Mouse (Mus musculus) stomach, embryonic 15.5 days (tissue): ENCODE measurements around the gene Nsmce1. TPM values are rescaled to one million over a fixed set of nuclear protein-coding genes. Genes with fewer than 3 reads are reported as not detected.

Source experiments
- ATAC-seq: fragments of 200-750 bp; cut with Nextera tagmentation; 2 replicates; pipeline ENCODE4 v1.8.0; 2017; ENCODE audit warnings: low read depth, moderate number of reproducible peaks, moderate TSS enrichment; ENCODE audit not compliant: insufficient read depth, low FRiP score
- H3K27ac ChIP-seq: fragments of 300-500 bp; sonication (generic); 2 replicates; pipeline ENCODE4 v1.5.1; 2015; ENCODE audit warnings: mild to moderate bottlenecking, inconsistent platforms
- H3K27me3 ChIP-seq: fragments of 300-500 bp; sonication (generic); replicated peaks from 2 replicates; pipeline ENCODE4 v1.6.1; 2015; ENCODE audit warnings: inconsistent platforms
- H3K36me3 ChIP-seq: fragments of 300-500 bp; sonication (generic); 2 replicates; pipeline ENCODE4 v1.6.1; 2015; ENCODE audit warnings: inconsistent platforms
- H3K4me1 ChIP-seq: fragments of 300-500 bp; sonication (generic); 2 replicates; pipeline ENCODE4 v1.6.1; 2015; ENCODE audit warnings: inconsistent platforms
- H3K4me2 ChIP-seq: fragments of 300-500 bp; sonication (generic); 2 replicates; pipeline ENCODE4 v1.6.1; 2015; ENCODE audit warnings: mild to moderate bottlenecking, inconsistent platforms
- H3K4me3 ChIP-seq: fragments of 300-500 bp; sonication (generic); replicated peaks from 2 replicates; pipeline ENCODE4 v1.5.1; 2015; ENCODE audit warnings: inconsistent platforms
- H3K9ac ChIP-seq: fragments of 300-500 bp; sonication (generic); 2 replicates; pipeline ENCODE4 v1.6.1; 2015; ENCODE audit warnings: inconsistent platforms
- H3K9me3 ChIP-seq: fragments of 300-500 bp; sonication (generic); 2 replicates; pipeline ENCODE4 v1.6.1; 2016; ENCODE audit warnings: inconsistent platforms
- WGBS: fragments of 180-500 bp; shearing (Covaris S2); methylation state at CpG from one replicate; pipeline ENCODE4 v1.1.7; 2015; 5-methylcytosine and 5-hydroxymethylcytosine counted together
- polyA plus RNA-seq: library from polyadenylated mRNA; unstranded; fragments of >200 nt; fragmentation: Nextera tagmentation; extraction: Ambion mirVana; gene quantifications from 2 replicates; pipeline ENCODE4 v1.2.1, GENCODE M21; 2015

Nsmce1 gene
- polyA plus RNA-seq, 1 experiment from 2014 or later: 111 TPM

DNA sequence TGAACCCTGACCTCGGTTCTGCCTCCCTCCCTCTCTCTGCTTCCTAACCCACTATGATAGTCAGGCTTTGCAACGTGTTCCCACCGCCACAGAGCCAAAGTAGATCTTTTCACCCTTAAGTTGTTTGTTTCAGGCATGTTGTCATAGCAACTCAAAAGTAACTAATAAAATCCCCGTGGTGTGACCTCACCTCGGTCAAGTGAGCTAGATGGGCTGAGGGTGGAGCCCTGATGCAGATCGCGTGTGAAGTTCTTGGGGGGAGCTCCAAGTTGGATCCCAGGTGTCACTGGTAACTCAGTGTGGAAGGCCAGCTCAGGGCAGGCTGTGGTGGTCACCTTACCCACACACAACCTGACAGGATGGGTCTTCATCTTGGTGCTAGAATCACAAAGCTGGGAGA lies 63.0 kb downstream of the Nsmce1 start:
- Histone ChIP-seq H3K9me3 (no peaks in the 10 kb centered on the region), H3K4me2 (no peak overlapping the region), H3K27me3 (no peaks in the 10 kb centered on the region), H3K4me3 (no peak overlapping the region), H3K36me3 (no peaks in the 10 kb centered on the region), H3K4me1 (no peaks in the 10 kb centered on the region), H3K27ac (no peak overlapping the region), H3K9ac (no peak overlapping the region)
- ATAC-seq: no peak
- 64% methylated on average over 7 of the region's 7 CpGs for WGBS

- no peak overlapping the region for H3K4me3 ChIP-seq
- no peak overlapping the region for H3K27ac ChIP-seq
- WGBS: 69% methylated on average over 12 of the region's 12 CpGs
- no peaks in the 10 kb centered on the region for H3K36me3 ChIP-seq
- no peak overlapping the region for H3K4me2 ChIP-seq
- ATAC-seq: no peak
- H3K4me1 ChIP-seq: no peaks in the 10 kb centered on the region
- no peaks in the 10 kb centered on the region for H3K27me3 ChIP-seq
- no peaks in the 10 kb centered on the region for H3K9me3 ChIP-seq
- no peak overlapping the region for H3K9ac ChIP-seq
These were observed 63.8 kb downstream of the Nsmce1 start for GRCm38 (mm10) chr7:125427492-125428090.

GRCm38 (mm10) chr7:125423056-125423455 lies 68.3 kb downstream of the Nsmce1 start:
- 61% methylated on average over 3 of the region's 3 CpGs for WGBS
- H3K27me3 ChIP-seq: no peaks in the 10 kb centered on the region

GRCm38 (mm10) chr7:125421911-125422310 lies 69.5 kb downstream of the Nsmce1 start:
- Histone ChIP-seq H3K9ac (no peak overlapping the region), H3K27me3 (no peaks in the 10 kb centered on the region), H3K4me3 (no peak overlapping the region), H3K9me3 (no peaks in the 10 kb centered on the region), H3K4me1 (no peaks in the 10 kb centered on the region), H3K4me2 (no peak overlapping the region), H3K27ac (no peak overlapping the region), H3K36me3 (no peaks in the 10 kb centered on the region)
- no peak for ATAC-seq
- 56% methylated on average over 2 of the region's 2 CpGs for WGBS

More at GRCm38 (mm10) chr7:125423056-125423455, 68.3 kb downstream of the Nsmce1 start:
- no peak overlapping the region for H3K4me3 ChIP-seq
- no peaks in the 10 kb centered on the region for H3K36me3 ChIP-seq
- no peaks in the 10 kb centered on the region for H3K4me1 ChIP-seq
- H3K9me3 ChIP-seq: no peaks in the 10 kb centered on the region
- H3K27ac ChIP-seq: no peak overlapping the region
- ATAC-seq: no peak
- H3K4me2 ChIP-seq: no peak overlapping the region
- no peak overlapping the region for H3K9ac ChIP-seq

DNA sequence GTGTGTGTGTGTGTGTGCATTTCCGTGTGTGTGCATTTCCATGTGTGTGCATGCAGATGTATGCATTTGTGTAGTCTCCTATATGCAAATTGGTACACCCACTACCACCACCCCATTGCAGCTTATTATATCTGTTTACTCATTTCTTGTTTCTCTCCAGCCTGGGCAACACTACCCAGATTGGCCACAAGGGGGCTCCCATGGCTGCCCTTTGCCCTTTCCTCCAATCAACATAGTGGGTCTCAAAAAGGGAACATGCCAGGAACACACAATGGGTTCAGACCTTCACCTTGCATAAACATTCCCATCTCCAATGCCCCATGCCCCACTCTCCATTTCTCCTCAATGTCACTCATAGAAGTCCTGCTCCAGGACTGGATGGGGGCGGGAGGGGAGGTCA lies 71.2 kb downstream of the Nsmce1 start:
- no peak overlapping the region for H3K9ac ChIP-seq
- H3K27ac ChIP-seq: no peak overlapping the region
- H3K27me3 ChIP-seq: no peaks in the 10 kb centered on the region
- no peaks in the 10 kb centered on the region for H3K9me3 ChIP-seq
- H3K4me2 ChIP-seq: no peak overlapping the region
- no peak for ATAC-seq
- H3K4me3 ChIP-seq: no peak overlapping the region
- no peaks in the 10 kb centered on the region for H3K4me1 ChIP-seq
- WGBS: 56% methylated on average over 2 of the region's 2 CpGs
- H3K36me3 ChIP-seq: no peaks in the 10 kb centered on the region

DNA sequence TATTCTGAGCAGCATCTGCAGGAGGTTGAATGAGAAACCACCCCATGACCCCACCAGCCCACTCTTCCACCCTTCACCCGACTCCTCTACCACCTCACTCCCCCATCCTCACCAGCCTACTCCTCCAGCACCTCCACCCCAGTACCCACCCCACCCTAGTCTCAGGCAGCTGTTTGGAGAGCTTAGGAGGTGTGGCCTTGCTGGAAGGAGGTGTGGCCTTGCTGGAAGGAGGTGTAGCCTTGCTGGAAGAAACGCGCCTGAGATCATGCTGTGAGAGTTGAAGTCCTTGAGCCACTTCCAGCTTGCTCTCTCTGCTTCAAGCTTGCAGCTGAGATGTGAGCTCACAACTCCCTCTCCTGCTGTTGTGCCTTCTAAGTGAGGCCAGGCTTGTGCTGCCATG lies 73.0 kb downstream of the Nsmce1 start:
- 33% methylated on average over 3 of the region's 3 CpGs for whole genome bisulfite sequencing
- no peaks in the 10 kb centered on the region for H3K9me3 ChIP-seq
- ATAC-seq: peak; percentile 66; the same call in 1 of the 2 replicates
- no peak overlapping the region for H3K4me2 ChIP-seq
- no peak overlapping the region for H3K27ac ChIP-seq
- H3K27me3 ChIP-seq: no peaks in the 10 kb centered on the region
- H3K36me3 ChIP-seq: no peaks in the 10 kb centered on the region
- H3K4me3 ChIP-seq: no peak overlapping the region
- no peaks in the 10 kb centered on the region for H3K4me1 ChIP-seq
- H3K9ac ChIP-seq: no peak overlapping the region

Other genes starting within 250 kb of the Nsmce1 start
- 8.8 and 9.3 TPM in 2 replicates for gene Kdm8, start 46.9 kb downstream of the Nsmce1 start, polyA plus RNA-seq
- gene Il4ra, start 60.5 kb upstream of the Nsmce1 start, polyA plus RNA-seq: 9.5 and 10.1 TPM in 2 replicates
- 0.57 and 0.65 TPM in 2 replicates for gene Il21r, start 111.8 kb upstream of the Nsmce1 start, polyA plus RNA-seq
- gene Gtf3c1, start 216.2 kb upstream of the Nsmce1 start, polyA plus RNA-seq: 20.2 and 23.7 TPM in 2 replicates
- gene D430042O09Rik, start 216.3 kb upstream of the Nsmce1 start, polyA plus RNA-seq: 6.0 and 8.0 TPM in 2 replicates